Mouse (Mus musculus): Measurements from ENCODE around the gene Twist2.

DNA sequence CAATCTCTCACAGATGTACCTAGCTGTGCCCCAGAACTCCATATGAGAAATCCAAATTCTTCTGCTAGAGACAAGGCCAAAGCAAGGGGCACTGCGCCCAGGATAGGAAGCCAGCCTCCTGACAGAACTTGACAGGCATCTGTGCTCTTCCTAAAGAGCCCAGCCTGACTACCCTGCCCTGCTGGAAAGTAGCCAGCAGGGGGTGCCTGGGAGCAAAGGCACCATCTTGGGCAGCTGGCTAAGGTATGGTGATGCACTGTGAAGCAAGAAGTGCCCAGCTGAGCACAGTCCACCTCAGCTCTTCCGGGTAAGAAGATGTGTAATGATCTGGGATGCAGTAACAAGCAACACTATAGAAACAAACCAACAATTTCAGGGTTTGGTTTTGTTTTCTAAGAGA is 95.8 kb downstream of the Twist2 start:
- no peak for TF ChIP-seq ZMIZ1 (IDR thresholded peaks at IDR 0.05; ENCODE audit: low read depth, low read length)
- no peak for TF ChIP-seq GABPA (IDR thresholded peaks at IDR 0.05; ENCODE audit: low read depth, low read length)
- TF ChIP-seq MEF2A (IDR thresholded peaks at IDR 0.05; ENCODE audit: extremely low read depth, insufficient replicate concordance, low read depth, low read length, poor library complexity, severe bottlenecking) = no peak
